Mouse (Mus musculus): ENCODE measurements around the gene Bmp2.

Gene Bmp2

GRCm38 (mm10) chr2:133552031-133552841, at the start of gene Bmp2:
Gene Bmp2, plus strand, starts transcription at chr2:133552159.
- DNase-seq = peak; percentile 47 to 69

- DNase-seq = no peak
Observed at GRCm38 (mm10) chr2:133505678-133506077, 46.3 kb upstream of the Bmp2 start.

GRCm38 (mm10) chr2:133507045-133507444, 44.9 kb upstream of the Bmp2 start:
- DNase-seq = no peak

- DNase-seq = no peak
Observed at GRCm38 (mm10) chr2:133509141-133509540, 42.8 kb upstream of the Bmp2 start.

DNA sequence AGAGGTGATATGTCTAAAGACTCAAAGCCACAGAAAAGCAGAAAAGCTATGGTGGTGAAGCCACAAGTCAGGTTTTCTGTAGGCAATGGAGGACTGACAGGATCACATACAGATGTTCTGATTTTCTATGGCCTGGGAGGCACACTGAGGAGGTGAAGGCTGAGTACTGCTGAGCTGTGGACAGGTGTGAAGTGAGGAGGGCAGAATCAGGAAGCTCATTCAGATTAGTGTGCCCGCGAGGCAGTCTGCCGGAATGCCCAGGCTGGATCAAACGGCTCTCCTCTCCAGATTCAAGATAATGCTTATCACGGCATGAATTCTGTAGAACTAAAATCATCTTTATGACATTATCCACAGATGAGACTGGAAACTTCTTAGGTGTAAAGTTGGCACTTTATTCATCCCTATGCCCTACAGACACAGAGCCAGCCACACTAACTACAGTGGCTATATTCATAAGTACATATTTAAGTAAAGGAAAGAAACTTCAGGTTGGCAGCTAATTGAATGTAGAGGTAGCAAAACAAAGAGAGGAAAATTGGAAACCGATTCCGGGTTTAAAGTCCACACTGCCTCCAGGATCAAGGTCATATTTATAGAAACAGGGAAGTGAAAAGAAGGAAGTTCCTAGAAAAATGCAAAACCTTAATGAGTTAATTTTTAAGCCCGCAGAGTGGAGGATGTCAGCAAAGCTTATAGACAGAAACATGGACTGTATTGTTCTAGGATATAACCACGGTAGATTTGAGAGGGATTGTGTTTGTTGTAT, 40.8 kb upstream of the Bmp2 start:
- no peak for DNase-seq

DNA sequence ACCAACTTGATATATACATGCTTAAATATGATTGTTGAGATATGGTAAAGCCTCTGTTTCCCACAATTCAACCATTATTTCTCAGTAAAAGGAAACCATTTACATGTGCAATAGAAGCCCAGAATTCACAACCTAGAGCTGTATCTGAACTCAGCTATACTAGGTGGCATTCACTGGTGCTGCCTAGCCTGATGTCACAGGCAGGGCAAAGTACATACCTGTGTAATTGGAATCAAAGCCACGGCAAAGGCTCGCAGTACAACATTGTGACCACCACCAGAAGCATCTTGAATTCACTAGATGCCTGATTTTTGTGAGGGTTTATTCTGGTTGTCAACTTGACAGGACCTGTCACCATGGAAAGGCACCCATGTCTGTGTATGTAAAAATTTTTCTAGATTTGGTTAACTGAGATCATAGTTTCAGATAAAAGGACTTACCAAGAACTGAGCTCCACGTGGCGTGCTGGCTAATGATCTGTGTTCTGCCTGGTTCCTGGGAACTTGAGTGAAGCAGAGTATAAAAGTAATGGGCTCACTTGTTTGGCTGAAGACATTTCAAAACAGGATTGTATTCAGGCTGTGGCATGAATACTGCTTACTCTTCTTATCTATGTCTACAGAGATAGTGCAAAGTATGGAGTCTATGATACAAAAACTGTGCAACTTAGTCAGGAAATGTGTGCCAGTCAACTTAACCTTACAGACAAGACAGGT, 35.5 kb upstream of the Bmp2 start:
- DNase-seq = no peak

DNA sequence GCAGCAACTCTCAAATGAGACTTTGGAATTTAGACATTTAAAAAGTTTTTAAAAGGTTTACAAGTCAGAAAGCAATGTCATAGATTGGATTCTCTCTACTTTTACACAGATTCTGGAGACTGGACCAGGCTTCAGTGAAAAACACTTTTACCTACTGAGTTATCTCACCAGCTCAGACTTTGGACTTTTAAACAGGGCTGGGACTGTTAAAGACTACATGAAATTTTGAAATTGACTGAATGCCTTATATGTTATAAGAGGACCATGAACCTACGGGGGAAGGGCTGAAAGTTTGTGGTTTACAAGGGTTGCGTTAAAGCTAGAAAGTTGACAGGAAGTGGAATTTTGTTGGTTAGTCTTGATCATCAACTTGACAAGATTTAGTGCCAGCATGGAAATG, 34.1 kb upstream of the Bmp2 start:
- no peak for DNase-seq

- DNase-seq = no peak
Observed at GRCm38 (mm10) chr2:133521193-133521592, 30.8 kb upstream of the Bmp2 start.

GRCm38 (mm10) chr2:133522121-133522520, 29.8 kb upstream of the Bmp2 start:
- peak; percentile 16 to 55 for DNase-seq

- peak; percentile 16 to 41 for DNase-seq
Observed at GRCm38 (mm10) chr2:133525621-133526181, 26.3 kb upstream of the Bmp2 start.

DNA sequence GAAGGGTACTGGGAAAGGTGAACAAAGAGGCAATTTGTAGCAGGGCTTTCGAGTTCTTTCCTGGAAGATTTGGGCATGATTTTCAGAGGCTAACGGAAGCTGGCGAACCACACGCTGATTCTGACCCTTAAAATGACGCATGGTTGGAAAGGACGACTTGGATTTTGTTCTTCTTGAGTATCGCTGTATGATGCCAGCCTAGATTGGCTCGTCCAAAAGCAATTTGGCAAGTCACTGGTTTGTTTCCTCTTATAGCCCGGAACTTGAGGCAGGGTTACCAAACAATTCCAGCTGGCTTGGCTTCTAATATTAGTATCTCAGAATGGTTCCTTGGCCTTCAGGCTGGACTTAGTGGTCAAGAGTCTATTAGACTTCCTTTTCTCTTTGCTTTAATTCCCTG, 22.6 kb upstream of the Bmp2 start:
- DNase-seq = no peak

GRCm38 (mm10) chr2:133533073-133533472, 18.9 kb upstream of the Bmp2 start:
- DNase-seq = no peak

- DNase-seq = no peak
Observed at GRCm38 (mm10) chr2:133535481-133535880, 16.5 kb upstream of the Bmp2 start.

DNA sequence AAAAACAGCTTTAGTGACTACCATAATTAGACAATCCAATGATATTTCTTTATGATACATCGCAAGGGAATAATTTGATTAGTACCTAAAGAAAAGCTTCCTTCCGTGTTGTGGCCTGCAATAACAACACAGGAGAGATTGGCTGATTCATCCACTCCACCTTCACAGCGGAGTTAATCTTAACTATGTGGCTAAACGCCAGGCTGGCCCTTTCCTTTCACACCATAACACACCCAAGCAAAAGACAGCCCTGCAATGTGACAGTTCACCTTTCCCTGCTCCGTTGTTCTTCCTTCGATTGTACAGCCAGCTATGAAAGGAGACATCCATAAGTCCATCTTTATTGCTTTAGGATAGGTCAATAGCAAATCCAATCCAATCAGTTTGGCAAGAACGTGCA, 15.1 kb upstream of the Bmp2 start:
- no peak for DNase-seq

- no peak for DNase-seq
Observed at GRCm38 (mm10) chr2:133540702-133541101, 11.3 kb upstream of the Bmp2 start.

DNA sequence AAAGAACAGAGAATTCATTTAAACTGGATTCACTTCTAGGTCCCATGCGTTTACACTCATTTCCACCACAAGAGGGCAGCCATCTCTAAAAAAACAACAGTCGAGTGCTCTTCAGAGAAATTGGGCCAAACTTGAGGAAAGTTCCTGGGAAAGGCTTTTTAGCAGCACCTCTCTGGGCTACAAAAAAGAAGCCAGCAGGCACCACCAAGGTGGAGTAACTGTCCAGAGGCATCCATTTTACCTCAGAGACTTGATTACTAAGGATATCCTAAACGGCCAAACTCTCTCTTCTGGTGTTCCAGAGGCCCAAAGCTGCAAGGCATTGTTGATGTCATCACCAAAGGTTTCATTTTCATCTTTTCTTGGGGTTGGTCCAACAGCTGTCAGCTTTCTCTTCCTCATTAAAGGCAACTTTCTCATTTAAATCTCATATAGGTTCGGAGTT, 1.7 kb upstream of the Bmp2 start:
- DNase-seq = peak; percentile 42 to 75

- DNase-seq = peak; percentile 24 to 40
Observed at GRCm38 (mm10) chr2:133552842-133553465, 995 bp downstream of the Bmp2 start.

DNA sequence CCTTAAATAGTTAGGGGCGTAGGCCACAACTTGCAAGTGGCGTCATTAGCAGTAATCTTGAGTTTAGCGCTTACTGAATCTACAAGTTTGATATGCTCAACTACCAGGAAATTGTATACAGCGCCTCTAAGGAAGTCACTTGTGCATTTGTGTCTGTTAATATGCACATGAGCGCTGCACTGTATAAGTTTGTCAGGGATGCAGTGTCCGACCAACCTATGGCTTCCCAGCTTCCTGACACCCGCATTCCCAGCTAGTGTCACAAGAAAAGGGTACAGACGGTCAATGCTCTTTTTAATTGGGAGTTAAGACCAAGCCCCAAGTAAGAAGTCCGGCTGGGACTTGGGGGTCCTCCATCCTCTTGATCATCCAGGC, 1.9 kb downstream of the Bmp2 start:
- DNase-seq = no peak

- peak; percentile 39 to 45 for DNase-seq
Observed at GRCm38 (mm10) chr2:133554286-133555021, 2.5 kb downstream of the Bmp2 start.

DNA sequence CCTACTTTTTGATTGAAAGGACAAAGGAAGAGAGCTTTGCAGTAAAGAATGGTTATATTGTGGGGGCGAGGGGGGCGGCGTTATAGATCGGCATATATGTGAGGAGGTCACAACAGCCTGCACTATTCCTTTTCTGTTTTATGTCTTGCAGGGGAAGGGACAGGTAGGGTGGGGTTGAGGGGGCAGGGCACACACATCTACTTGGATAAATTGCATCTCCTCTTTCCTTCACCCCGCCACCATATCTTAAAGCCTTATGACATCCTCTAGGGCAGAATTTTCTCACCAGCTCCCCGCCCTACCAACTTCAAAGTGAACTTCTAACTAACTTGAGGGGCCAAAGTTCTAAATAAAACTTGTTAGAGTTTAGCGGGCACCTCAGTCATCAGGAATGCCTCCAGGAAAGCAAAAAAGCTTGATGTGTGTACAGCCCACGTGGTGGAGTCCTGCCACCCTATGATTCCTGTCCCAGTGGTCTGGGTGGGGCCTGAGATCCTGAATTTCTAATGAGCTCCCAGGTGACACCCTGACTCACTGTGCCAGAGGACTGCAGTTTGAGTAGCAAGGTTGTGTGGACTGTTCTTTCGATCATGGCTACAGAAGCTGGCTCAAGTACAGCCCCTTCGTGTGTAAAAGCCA, 12.4 kb downstream of the Bmp2 start:
- no peak for DNase-seq

- DNase-seq = no peak
Observed at GRCm38 (mm10) chr2:133565424-133565823, 13.5 kb downstream of the Bmp2 start.

Data from kidney, postnatal 25 days (tissue).